Mouse (Mus musculus) adrenal gland, postnatal 4 days (tissue): ENCODE results near the gene Sspo. TPM values are rescaled to one million over a fixed set of nuclear protein-coding genes. Genes with fewer than 3 reads are reported as not detected.
"Not testable (repeated sequence)": the region's sequence is repeated elsewhere in the genome, so short reads cannot be mapped to it uniquely, and the experiment has no call there.

Experiments
- DNase-seq, 2 experiments: peaks; one replicate each; pipeline ENCODE4 v3.0.0; 2021 to 2022; ENCODE audit warnings: low spot score in 2 of 2, mixed read lengths in 2 of 2
- total RNA-seq, 2 experiments: library from RNA; stranded (reverse); gene quantifications; 2 replicates each; pipeline ENCODE4 v1.2.3; 2021

Sspo gene
- total RNA-seq, 2 experiments from 2014 or later: 2.6 to 4.0 TPM

- no peak for DNase-seq
These were observed 34.5 kb downstream of the Sspo start for GRCm38 (mm10) chr6:48482501-48482900.

GRCm38 (mm10) chr6:48487747-48488725 lies 40.0 kb downstream of the Sspo start:
- no peak for DNase-seq

GRCm38 (mm10) chr6:48489741-48490140 lies 41.7 kb downstream of the Sspo start:
- DNase-seq: no peak

GRCm38 (mm10) chr6:48491361-48491760 lies 43.3 kb downstream of the Sspo start:
- no peak for DNase-seq

- DNase-seq: no peak
These were observed 45.2 kb downstream of the Sspo start for GRCm38 (mm10) chr6:48493136-48493730.

- DNase-seq: no peak
These were observed 49.5 kb downstream of the Sspo start for GRCm38 (mm10) chr6:48497521-48497920.

GRCm38 (mm10) chr6:48503847-48504240 lies 55.8 kb downstream of the Sspo start:
- no peak for DNase-seq

- peak; percentile 30 to 52 for DNase-seq
These were observed 56.3 kb downstream of the Sspo start for GRCm38 (mm10) chr6:48504241-48504854.

- DNase-seq: no peak
These were observed 60.1 kb downstream of the Sspo start for GRCm38 (mm10) chr6:48508087-48508486.

GRCm38 (mm10) chr6:48510426-48510825 lies 62.4 kb downstream of the Sspo start:
- no peak for DNase-seq

GRCm38 (mm10) chr6:48511861-48512260 lies 63.8 kb downstream of the Sspo start:
- no peak for DNase-seq

GRCm38 (mm10) chr6:48524882-48525281 lies 76.9 kb downstream of the Sspo start:
- not testable (repeated sequence) for DNase-seq

- no peak for DNase-seq
These were observed 79.9 kb downstream of the Sspo start for GRCm38 (mm10) chr6:48527901-48528300.

- DNase-seq: no peak
These were observed 81.2 kb downstream of the Sspo start for GRCm38 (mm10) chr6:48529261-48529660.

GRCm38 (mm10) chr6:48529871-48530440 lies 81.9 kb downstream of the Sspo start:
- no peak for DNase-seq

GRCm38 (mm10) chr6:48530862-48531261 lies 82.8 kb downstream of the Sspo start:
- DNase-seq: no peak

GRCm38 (mm10) chr6:48533475-48533874 lies 85.4 kb downstream of the Sspo start:
- DNase-seq: no peak

GRCm38 (mm10) chr6:48534913-48535312 lies 86.9 kb downstream of the Sspo start:
- DNase-seq: no peak

- no peak for DNase-seq
These were observed 88.1 kb downstream of the Sspo start for GRCm38 (mm10) chr6:48536091-48536490.

GRCm38 (mm10) chr6:48537105-48537954 lies 89.3 kb downstream of the Sspo start, which contains the start of gene Atp6v0e2:
Gene Atp6v0e2, plus strand, starts transcription at chr6:48537615.
- DNase-seq: peak in 1 of 2 experiments; percentile 62
